Mouse (Mus musculus) right cerebral cortex, postnatal 14 days (tissue): Measurements from ENCODE around the gene Gm29133.

Experiments
- DNase-seq: peaks from one replicate; pipeline ENCODE4 v3.0.0; 2022

The Gm29133 gene

GRCm38 (mm10) chr3:75747897-75748296 is at the start of gene Gm29133:
Gene Gm29133, plus strand, starts transcription at chr3:75748197.
- DNase-seq: no peak

- no peak for DNase-seq
Observed at GRCm38 (mm10) chr3:75699088-75699487, 48.9 kb upstream of the Gm29133 start.

GRCm38 (mm10) chr3:75701336-75701735 is 46.7 kb upstream of the Gm29133 start:
- no peak for DNase-seq

GRCm38 (mm10) chr3:75706536-75706935 is 41.5 kb upstream of the Gm29133 start:
- no peak for DNase-seq

- no peak for DNase-seq
Observed at GRCm38 (mm10) chr3:75713678-75714295, 34.2 kb upstream of the Gm29133 start.

GRCm38 (mm10) chr3:75720663-75721062 is 27.3 kb upstream of the Gm29133 start:
- no peak for DNase-seq

- no peak for DNase-seq
Observed at GRCm38 (mm10) chr3:75730982-75731600, 16.9 kb upstream of the Gm29133 start.

GRCm38 (mm10) chr3:75743664-75744437 is 4.1 kb upstream of the Gm29133 start:
- DNase-seq: no peak

- no peak for DNase-seq
Observed at GRCm38 (mm10) chr3:75745343-75745742, 2.7 kb upstream of the Gm29133 start.

GRCm38 (mm10) chr3:75763351-75763750 is 15.4 kb downstream of the Gm29133 start:
- DNase-seq: no peak

GRCm38 (mm10) chr3:75774253-75774652 is 26.3 kb downstream of the Gm29133 start:
- no peak for DNase-seq

- DNase-seq: no peak
Observed at GRCm38 (mm10) chr3:75808001-75808400, 60.0 kb downstream of the Gm29133 start.

- no peak for DNase-seq
Observed at GRCm38 (mm10) chr3:75823934-75824333, 75.9 kb downstream of the Gm29133 start.

- DNase-seq: no peak
Observed at GRCm38 (mm10) chr3:75824458-75824857, 76.5 kb downstream of the Gm29133 start.

- DNase-seq: no peak
Observed at GRCm38 (mm10) chr3:75834827-75835226, 86.8 kb downstream of the Gm29133 start.

GRCm38 (mm10) chr3:75835286-75835967 is 87.4 kb downstream of the Gm29133 start:
- DNase-seq: peak; percentile 47
